Mouse (Mus musculus) mouse embryonic stem cell (cell line): ENCODE results near the gene Rhox2e.
"Not testable (repeated sequence)": the region's sequence is repeated elsewhere in the genome, so short reads cannot be mapped to it uniquely, and the experiment has no call there.

Experiments
- in situ Hi-C, 2 experiments: fragments of 300-500 bp; cut with MboI; formaldehyde crosslinking; loops; 1 replicate in 1 of 2; 3 replicates in 1 of 2; pipeline ENCODE4 v1.14.3; 2019 to 2020; ENCODE audit warnings: low sequenced_read_pairs in 2 of 2, low pct_unique_long_range_greater_than_20kb in 1 of 2, mixed read lengths in 1 of 2; ENCODE audit not compliant: unreplicated experiment in 1 of 2

Rhox2e gene

DNA sequence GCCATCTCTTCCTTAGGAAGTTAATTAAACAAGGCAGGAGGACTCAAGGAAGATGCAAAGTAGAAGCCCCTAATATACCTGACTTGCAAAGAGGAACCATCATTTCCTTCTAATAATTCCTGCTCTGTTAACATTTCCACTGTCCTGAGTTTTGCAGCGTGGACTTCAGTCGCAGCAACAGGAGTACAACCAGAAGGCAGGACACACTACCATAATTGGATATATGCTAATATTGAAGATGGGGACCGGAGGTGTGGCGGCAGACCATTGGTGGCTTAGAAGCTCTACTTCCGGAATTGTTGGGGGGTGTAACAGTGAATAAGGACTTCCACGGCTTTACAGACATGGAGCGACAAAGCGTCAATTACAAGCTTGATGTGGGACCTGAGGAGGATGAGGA, at the start of gene Rhox2e:
Rhox2e (plus strand) TSS at position 301 of the 400 bp plus-strand sequence.
- in situ Hi-C loops, result not testable (repeated sequence)

DNA sequence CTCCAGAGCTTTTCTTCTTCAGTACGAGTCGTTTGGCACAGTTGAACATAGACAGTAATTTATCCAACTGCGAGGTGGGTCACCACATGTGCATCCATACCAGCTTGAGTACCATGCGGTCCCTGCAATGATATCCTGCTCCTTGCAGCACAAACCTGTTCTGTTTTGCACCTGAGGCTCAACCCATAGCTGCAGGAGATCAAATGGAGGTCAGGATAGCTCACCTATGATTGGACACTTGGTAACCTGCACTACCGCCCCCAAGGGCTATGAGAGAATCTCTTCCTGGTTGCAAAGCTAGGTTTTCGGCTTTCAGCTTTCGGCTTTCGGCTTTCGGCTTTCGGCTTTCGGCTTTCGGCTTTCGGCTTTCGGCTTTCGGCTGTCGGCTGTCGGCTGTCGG, 16.2 kb upstream of the Rhox2e start, which contains the start of gene Rhox4d:
Rhox4d (plus strand) TSS at position 301 of the 400 bp plus-strand sequence.
- in situ Hi-C loops, result not testable (repeated sequence)

DNA sequence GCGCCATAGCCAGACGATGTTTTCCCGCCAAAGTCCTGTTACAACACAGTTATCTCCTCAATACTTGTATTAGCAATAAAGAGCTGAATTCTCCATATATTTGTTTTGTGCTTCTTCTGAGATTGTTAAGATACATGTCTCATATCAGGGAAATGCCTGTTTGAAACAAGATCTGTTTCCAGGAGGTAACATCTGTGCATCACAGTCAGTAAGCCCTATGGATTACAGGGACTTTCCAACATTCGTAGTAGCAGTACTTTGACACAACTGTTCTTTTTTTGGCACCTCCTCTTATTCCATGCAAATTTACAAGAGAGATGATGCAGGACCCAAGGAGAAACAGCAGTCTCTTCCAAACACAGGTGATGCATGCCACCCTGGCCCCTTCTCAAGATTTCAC, 11.5 kb downstream of the Rhox2e start, which contains the start of gene Rhox3e:
Rhox3e (plus strand) TSS at position 301 of the 400 bp plus-strand sequence.
- in situ Hi-C loops, result not testable (repeated sequence)

DNA sequence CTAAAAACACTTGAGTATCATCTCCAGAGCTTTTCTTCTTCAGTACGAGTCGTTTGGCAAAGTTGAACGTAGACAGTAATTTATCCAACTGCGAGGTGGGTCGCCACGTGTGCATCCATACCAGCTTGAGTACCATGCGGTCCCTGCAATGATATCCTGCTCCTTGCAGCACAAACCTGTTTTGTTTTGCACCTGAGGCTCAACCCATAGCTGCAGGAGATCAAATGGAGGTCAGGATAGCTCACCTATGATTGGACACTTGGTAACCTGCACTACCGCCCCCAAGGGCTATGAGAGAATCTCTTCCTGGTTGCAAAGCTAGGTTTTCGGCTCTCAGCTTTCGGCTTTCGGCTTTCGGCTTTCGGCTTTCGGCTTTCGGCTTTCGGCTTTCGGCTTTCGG, 26.9 kb downstream of the Rhox2e start, which contains the start of gene Rhox4e:
Rhox4e (plus strand) TSS at position 301 of the 400 bp plus-strand sequence.
- in situ Hi-C loops, result not testable (repeated sequence)

DNA sequence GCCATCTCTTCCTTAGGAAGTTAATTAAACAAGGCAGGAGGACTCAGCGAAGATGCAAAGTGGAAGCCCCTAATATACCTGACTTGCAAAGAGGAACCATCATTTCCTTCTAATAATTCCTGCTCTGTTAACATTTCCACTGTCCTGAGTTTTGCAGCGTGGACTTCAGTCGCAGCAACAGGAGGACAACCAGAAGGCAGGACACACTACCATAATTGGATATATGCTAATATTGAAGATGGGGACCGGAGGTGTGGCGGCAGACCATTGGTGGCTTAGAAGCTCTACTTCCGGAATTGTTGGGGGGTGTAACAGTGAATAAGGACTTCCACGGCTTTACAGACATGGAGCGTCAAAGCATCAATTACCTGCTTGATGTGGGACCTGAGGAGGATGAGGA, 40.9 kb downstream of the Rhox2e start, which contains the start of gene Rhox2f:
Rhox2f (plus strand) TSS at position 301 of the 400 bp plus-strand sequence.
- in situ Hi-C loops, result not testable (repeated sequence)

DNA sequence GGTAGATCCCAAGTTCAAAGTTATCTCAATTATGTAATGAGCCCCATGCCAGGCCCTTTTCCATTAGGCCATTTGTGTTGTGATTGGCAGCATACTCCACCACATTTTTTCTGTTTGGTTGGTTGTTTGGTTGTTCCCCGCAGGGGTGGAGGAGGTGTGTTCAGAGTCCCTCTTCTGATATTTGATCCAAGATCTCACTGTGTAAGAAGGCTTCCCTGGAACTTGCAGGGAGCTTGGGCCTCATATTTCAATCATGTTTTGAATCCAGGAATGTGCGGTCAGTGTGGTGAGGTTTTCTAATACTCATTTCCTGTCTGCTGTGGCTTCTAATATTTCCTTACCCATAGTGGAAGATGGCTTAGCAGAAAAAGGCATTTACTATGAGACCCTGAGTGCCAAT, 42.4 kb downstream of the Rhox2e start:
- in situ Hi-C loops, result not testable (repeated sequence)

DNA sequence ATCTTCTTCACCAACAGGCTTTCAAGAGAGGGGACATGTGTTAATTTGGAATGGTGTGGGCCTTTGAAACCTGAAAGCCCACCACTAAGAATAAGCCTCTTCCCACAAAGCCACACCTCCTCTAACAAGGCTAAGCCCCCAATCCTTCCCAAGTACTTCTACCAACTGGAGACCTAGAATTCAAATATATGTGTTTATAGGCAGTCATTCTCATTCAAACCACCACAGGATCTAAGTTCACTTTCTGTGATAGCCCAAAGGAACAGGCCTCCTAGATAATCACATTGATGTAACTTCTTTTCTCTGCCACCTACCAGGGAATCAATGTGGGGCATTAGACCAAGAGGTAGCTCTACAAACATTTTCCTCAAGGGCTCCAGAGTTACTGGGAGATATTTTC, 50.4 kb downstream of the Rhox2e start, which contains the start of gene Rhox3f:
Rhox3f (plus strand) TSS at position 301 of the 400 bp plus-strand sequence.
- in situ Hi-C loops, result not testable (repeated sequence)
